Mouse (Mus musculus) olfactory bulb, adult 2 months (tissue): ENCODE data around the gene Igdcc3. TPM values are rescaled to one million over a fixed set of nuclear protein-coding genes. Genes with fewer than 3 reads are reported as not detected.
"Not testable (repeated sequence)": the region's sequence is repeated elsewhere in the genome, so short reads cannot be mapped to it uniquely, and the experiment has no call there.

Experiments used
- H3K27ac ChIP-seq: fragments of 200-500 bp; 2 replicates; pipeline ENCODE4 v1.5.1; 2012; ENCODE audit warnings: low read depth, low read length; ENCODE audit not compliant: insufficient read depth
- H3K4me1 ChIP-seq: fragments of 200-500 bp; 2 replicates; pipeline ENCODE4 v1.6.1; 2012; ENCODE audit warnings: low read length; ENCODE audit not compliant: control insufficient read depth, insufficient read depth
- H3K4me3 ChIP-seq: fragments of 200-500 bp; 2 replicates; pipeline ENCODE4 v1.5.1; 2012; ENCODE audit warnings: mild to moderate bottlenecking, low read depth, low read length, moderate library complexity; ENCODE audit not compliant: insufficient read depth
- CTCF ChIP-seq: fragments of 200-500 bp; IDR thresholded peaks from 2 replicates; pipeline ENCODE4 v1.5.1; 2012; ENCODE audit warnings: low read depth, mild to moderate bottlenecking, low read length, moderate library complexity; ENCODE audit not compliant: insufficient read depth
- POLR2A ChIP-seq: fragments of 200-500 bp; IDR thresholded peaks from 2 replicates; pipeline ENCODE4 v1.6.1; 2012; ENCODE audit warnings: mild to moderate bottlenecking, low read depth, low read length, moderate library complexity; ENCODE audit not compliant: insufficient read depth
- WGBS: fragments of 180-500 bp; shearing (Covaris S2); methylation state at CpG from one replicate; pipeline ENCODE4 v1.1.7; 2018; 5-methylcytosine and 5-hydroxymethylcytosine counted together
- polyA plus RNA-seq: library from polyadenylated mRNA; stranded (reverse); fragments of >200 nt; gene quantifications from 2 replicates; pipeline ENCODE4 v1.2.4, GENCODE M21; 2012; ENCODE audit warnings: low replicate concordance; ENCODE audit not compliant: missing spikeins, insufficient read depth, insufficient read length

Igdcc3 gene
- polyA plus RNA-seq, 1 experiment = not detected

- H3K4me3 ChIP-seq = no peak overlapping the region
- H3K27ac ChIP-seq = no peak overlapping the region
- 79% methylated on average over 11 of the region's 11 CpGs for WGBS
- no peaks in the 10 kb centered on the region for H3K4me1 ChIP-seq
- TF ChIP-seq CTCF = no peak
- no peak for TF ChIP-seq POLR2A
These were observed 64.2 kb downstream of the Igdcc3 start for GRCm38 (mm10) chr9:65205049-65205815.

GRCm38 (mm10) chr9:65207041-65207815, 66.2 kb downstream of the Igdcc3 start:
- WGBS = 96% methylated on average over 9 of the region's 9 CpGs
- H3K4me1 ChIP-seq, H3K27ac ChIP-seq, H3K4me3 ChIP-seq: not testable (repeated sequence)

GRCm38 (mm10) chr9:65208293-65209179, 67.5 kb downstream of the Igdcc3 start:
- Histone ChIP-seq H3K27ac (no peak overlapping the region), H3K4me3 (no peak overlapping the region), H3K4me1 (no peaks in the 10 kb centered on the region)
- TF ChIP-seq POLR2A (no peak), CTCF (no peak)
- 92% methylated on average over 32 of the region's 32 CpGs for WGBS

- 56% methylated on average over 1 of the region's 1 CpGs for WGBS
- no peak overlapping the region for H3K27ac ChIP-seq
- TF ChIP-seq POLR2A (no peak), CTCF (no peak)
- H3K4me1 ChIP-seq = peaks cover 5% of the 10 kb centered on the region
- no peak overlapping the region for H3K4me3 ChIP-seq
These were observed 70.6 kb downstream of the Igdcc3 start for GRCm38 (mm10) chr9:65211598-65211997.

GRCm38 (mm10) chr9:65214425-65214777, 73.4 kb downstream of the Igdcc3 start:
- TF ChIP-seq CTCF (no peak), POLR2A (no peak)
- Histone ChIP-seq H3K4me3 (peak overlapping the region; percentile 74), H3K27ac (no peak overlapping the region), H3K4me1 (peaks cover 11% of the 10 kb centered on the region)
- 26% methylated on average over 10 of the region's 10 CpGs for WGBS

- Histone ChIP-seq H3K4me3 (peak overlapping the region; percentile 74), H3K27ac (peak overlapping the region; percentile 65), H3K4me1 (peaks cover 11% of the 10 kb centered on the region)
- TF ChIP-seq POLR2A (peak; percentile 18; the same call in 1 of the 2 replicates), CTCF (no peak)
- WGBS = 1% methylated on average over 59 of the region's 59 CpGs
These were observed 73.9 kb downstream of the Igdcc3 start for GRCm38 (mm10) chr9:65214778-65215493.

GRCm38 (mm10) chr9:65215494-65216126, 74.6 kb downstream of the Igdcc3 start:
- TF ChIP-seq POLR2A (no peak; the same call in 1 of the 2 replicates), CTCF (no peak)
- Histone ChIP-seq H3K27ac (peak overlapping the region; percentile 65), H3K4me3 (peak overlapping the region; percentile 74), H3K4me1 (peaks cover 11% of the 10 kb centered on the region)
- WGBS = 10% methylated on average over 31 of the region's 31 CpGs

- H3K4me1 ChIP-seq = peaks cover 11% of the 10 kb centered on the region
- TF ChIP-seq CTCF (no peak), POLR2A (no peak)
- WGBS = 81% methylated on average over 8 of the region's 8 CpGs
- no peak overlapping the region for H3K4me3 ChIP-seq
- H3K27ac ChIP-seq = no peak overlapping the region
These were observed 76.0 kb downstream of the Igdcc3 start for GRCm38 (mm10) chr9:65216972-65217371.

GRCm38 (mm10) chr9:65217661-65218060, 76.7 kb downstream of the Igdcc3 start:
- Histone ChIP-seq H3K4me1 (peaks cover 13% of the 10 kb centered on the region), H3K4me3 (no peak overlapping the region), H3K27ac (no peak overlapping the region)
- 79% methylated on average over 6 of the region's 6 CpGs for whole genome bisulfite sequencing
- TF ChIP-seq CTCF (no peak), POLR2A (no peak)
